Mouse (Mus musculus): ENCODE data around the gene Wdr43. TPM values are rescaled to one million over a fixed set of nuclear protein-coding genes. Genes with fewer than 3 reads are reported as not detected.

The Wdr43 gene
- total and polyA plus RNA-seq, 3 experiments: 175 to 393 (median 249) TPM

DNA sequence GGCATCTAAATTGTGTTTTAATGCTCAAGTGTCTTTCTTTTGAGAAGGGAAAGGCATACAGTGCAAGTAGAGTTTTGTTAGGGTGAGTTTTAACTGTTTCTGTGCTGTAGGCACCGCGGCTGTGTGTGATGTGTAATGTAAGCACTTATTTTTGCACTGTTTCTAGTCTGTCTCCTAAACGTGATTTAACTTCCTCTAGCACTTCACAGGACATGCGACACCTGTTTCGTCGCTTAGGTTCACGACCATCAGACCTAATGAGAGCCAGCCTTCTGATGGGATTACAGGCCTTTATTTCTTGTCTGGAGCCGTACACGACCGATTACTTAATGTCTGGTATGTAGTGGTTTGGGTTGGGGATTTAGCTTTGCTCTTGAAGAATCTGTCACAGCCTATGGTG, 16.1 kb downstream of the Wdr43 start:
- H3K27me3 ChIP-seq (ENCODE audit: control insufficient read depth in 1 of 2, insufficient read depth in 2 of 2, low read length in 2 of 2): no peaks in the 10 kb centered on the region
- H3K79me2 ChIP-seq (ENCODE audit: control insufficient read depth, insufficient read depth, low read length, poor library complexity): peaks cover 19% of the 10 kb centered on the region
- no peak for DNase-seq (ENCODE audit: low read depth, low spot score)
- no peak overlapping the region for H3K27ac ChIP-seq (ENCODE audit: control insufficient read depth, low read depth, low read length)
- no peaks in the 10 kb centered on the region for H3K4me1 ChIP-seq (ENCODE audit: control insufficient read depth in 1 of 2, insufficient read depth in 2 of 2, low read length in 2 of 2)
- peaks cover 0 to 57% of the 10 kb centered on the region in 2 experiments; a peak in 2 of 4 replicates for H3K36me3 ChIP-seq (ENCODE audit: control insufficient read depth in 1 of 2, insufficient read depth in 2 of 2, low read length in 2 of 2)
- no peak overlapping the region for H3K9ac ChIP-seq (ENCODE audit: control insufficient read depth, low read depth, low read length, poor library complexity, severe bottlenecking)
- H3K4me3 ChIP-seq (ENCODE audit: control insufficient read depth in 1 of 2, insufficient read depth in 1 of 2, low read depth in 2 of 2, low read length in 2 of 2): no peak overlapping the region
- TF ChIP-seq NELFE (IDR thresholded peaks at IDR 0.05; ENCODE audit: low read depth, low read length) (no peak), MYC (IDR thresholded peaks at IDR 0.05; ENCODE audit: low read depth, low read length) (no peak), CHD1 (IDR thresholded peaks at IDR 0.05; ENCODE audit: low read depth, low read length) (no peak), POLR2AphosphoS2 (IDR thresholded peaks at IDR 0.05; ENCODE audit: low read length) (no peak), HCFC1 (IDR thresholded peaks at IDR 0.05; ENCODE audit: low read depth, low read length) (no peak), SMC3 (IDR thresholded peaks at IDR 0.05; ENCODE audit: low read depth, low read length) (no peak), ETS1 (IDR thresholded peaks at IDR 0.05; ENCODE audit: low read depth, low read length) (no peak), BHLHE40 (IDR thresholded peaks at IDR 0.05; ENCODE audit: borderline replicate concordance, low read depth, low read length) (no peak), UBTF (IDR thresholded peaks at IDR 0.05; ENCODE audit: borderline replicate concordance, insufficient read depth, low read depth, low read length) (no peak), POLR2A (IDR thresholded peaks at IDR 0.05; ENCODE audit: control insufficient read depth in 1 of 2, insufficient read depth in 1 of 2, low read depth in 1 of 2, low read length in 2 of 2, poor library complexity in 1 of 2) (no peak), MAZ (IDR thresholded peaks at IDR 0.05; ENCODE audit: low read depth, low read length) (no peak), ELF1 (IDR thresholded peaks at IDR 0.05; ENCODE audit: low read depth, low read length) (no peak), POLR2AphosphoS5 (IDR thresholded peaks at IDR 0.05; ENCODE audit: borderline replicate concordance, low read depth, low read length) (no peak), CHD2 (IDR thresholded peaks at IDR 0.05; ENCODE audit: low read length) (no peak), ZC3H11A (IDR thresholded peaks at IDR 0.05; ENCODE audit: low read depth, low read length) (no peak), TBP (IDR thresholded peaks at IDR 0.05; ENCODE audit: low read depth, low read length) (no peak), E2F4 (IDR thresholded peaks at IDR 0.05; ENCODE audit: borderline replicate concordance, low read depth, low read length) (no peak), GATA1 (IDR thresholded peaks at IDR 0.05; ENCODE audit: low read depth, low read length) (no peak), RAD21 (IDR thresholded peaks at IDR 0.05; ENCODE audit: low read depth, low read length) (no peak)
- H3K9me3 ChIP-seq (replicated peaks; ENCODE audit: insufficient read depth, low read length): no peaks in the 10 kb centered on the region

DNA sequence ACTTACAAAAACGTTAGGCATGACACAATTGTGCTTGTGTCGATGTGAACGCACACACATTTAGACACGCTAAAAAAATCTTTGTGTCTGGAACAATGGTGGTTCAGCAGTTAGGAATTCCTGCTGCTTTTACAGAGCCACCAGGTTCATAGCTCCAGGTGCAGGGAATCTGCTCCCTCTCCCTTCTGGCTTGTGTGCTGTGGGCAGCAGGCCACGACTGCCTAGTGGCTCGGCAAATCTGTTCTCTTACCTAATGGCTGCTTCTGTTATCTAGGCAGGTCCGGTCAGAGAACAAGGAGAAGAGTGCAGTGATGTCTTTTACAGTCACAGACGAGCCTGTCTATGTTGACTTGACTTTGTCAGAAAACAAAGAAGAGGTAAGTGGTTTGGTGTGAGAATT, 17.7 kb downstream of the Wdr43 start:
- Histone ChIP-seq H3K4me1 (ENCODE audit: control insufficient read depth in 1 of 2, insufficient read depth in 2 of 2, low read length in 2 of 2) (no peaks in the 10 kb centered on the region), H3K9me3 (replicated peaks; ENCODE audit: insufficient read depth, low read length) (no peaks in the 10 kb centered on the region), H3K27ac (ENCODE audit: control insufficient read depth, low read depth, low read length) (no peak overlapping the region), H3K4me3 (ENCODE audit: control insufficient read depth in 1 of 2, insufficient read depth in 1 of 2, low read depth in 2 of 2, low read length in 2 of 2) (no peak overlapping the region), H3K27me3 (ENCODE audit: control insufficient read depth in 1 of 2, insufficient read depth in 2 of 2, low read length in 2 of 2) (no peaks in the 10 kb centered on the region), H3K79me2 (ENCODE audit: control insufficient read depth, insufficient read depth, low read length, poor library complexity) (peaks cover 9% of the 10 kb centered on the region), H3K9ac (ENCODE audit: control insufficient read depth, low read depth, low read length, poor library complexity, severe bottlenecking) (no peak overlapping the region), H3K36me3 (ENCODE audit: control insufficient read depth in 1 of 2, insufficient read depth in 2 of 2, low read length in 2 of 2) (peaks cover 0 to 57% of the 10 kb centered on the region in 2 experiments; a peak in 2 of 4 replicates)
- DNase-seq (ENCODE audit: low read depth, low spot score): no peak
- TF ChIP-seq MAZ (IDR thresholded peaks at IDR 0.05; ENCODE audit: low read depth, low read length) (no peak), NRF1 (IDR thresholded peaks at IDR 0.05; ENCODE audit: insufficient read depth, low read depth, low read length, poor library complexity, severe bottlenecking) (no peak), HCFC1 (IDR thresholded peaks at IDR 0.05; ENCODE audit: low read depth, low read length) (no peak), ZKSCAN1 (IDR thresholded peaks at IDR 0.05; ENCODE audit: low read depth, low read length) (no peak), SMC3 (IDR thresholded peaks at IDR 0.05; ENCODE audit: low read depth, low read length) (no peak), EP300 (IDR thresholded peaks at IDR 0.05; ENCODE audit: low read depth in 1 of 2, low read length in 2 of 2) (no peak), TCF12 (IDR thresholded peaks at IDR 0.05; ENCODE audit: low read depth, low read length) (no peak)
